Mouse (Mus musculus): Measurements from ENCODE around the gene Mecp2. TPM values are rescaled to one million over a fixed set of nuclear protein-coding genes. Genes with fewer than 3 reads are reported as not detected.
"Not testable (repeated sequence)": the region's sequence is repeated elsewhere in the genome, so short reads cannot be mapped to it uniquely, and the experiment has no call there.

Mecp2 gene
- polyA plus RNA-seq (2015; fragmentation: Nextera tagmentation; extraction: Ambion mirVana), result 9.8 and 10.0 TPM in 2 replicates

- H3K4me3 ChIP-seq (ENCODE audit: low read depth, low read length); H3K9ac ChIP-seq (replicated peaks; ENCODE audit: low read depth); ATAC-seq; DNase-seq (ENCODE audit: low spot score); H3K9me3 ChIP-seq (ENCODE audit: low read length); H3K27me3 ChIP-seq (replicated peaks; ENCODE audit: insufficient read depth, low read length); H3K4me1 ChIP-seq (ENCODE audit: insufficient read depth, low read depth, low read length); H3K36me3 ChIP-seq (ENCODE audit: insufficient read depth, low read length); H3K4me2 ChIP-seq (replicated peaks; ENCODE audit: low read depth, low read length); H3K27ac ChIP-seq (ENCODE audit: low read length): not testable (repeated sequence)
- WGBS, result 29% methylated on average over 1 of the region's 1 CpGs
Observed at GRCm38 (mm10) chrX:74135263-74135662, at the start of gene Mecp2. Mecp2 (minus strand) TSS chrX:74135363.

GRCm38 (mm10) chrX:74176959-74177358, 41.8 kb upstream of the Mecp2 start, which contains the start of gene Tktl1:
Tktl1 (plus strand) TSS chrX:74177259.
- Histone ChIP-seq H3K9me3 (ENCODE audit: low read length) (no peaks in the 10 kb centered on the region), H3K27me3 (replicated peaks; ENCODE audit: insufficient read depth, low read length) (no peaks in the 10 kb centered on the region), H3K36me3 (ENCODE audit: insufficient read depth, low read length) (no peaks in the 10 kb centered on the region), H3K9ac (replicated peaks; ENCODE audit: low read depth) (no peak within 1 kb of the TSS), H3K4me1 (ENCODE audit: insufficient read depth, low read depth, low read length) (no peaks in the 10 kb centered on the region), H3K4me3 (ENCODE audit: low read depth, low read length) (no peak within 1 kb of the TSS), H3K27ac (ENCODE audit: low read length) (no peak within 1 kb of the TSS), H3K4me2 (replicated peaks; ENCODE audit: low read depth, low read length) (no peak within 1 kb of the TSS)
- ATAC-seq (no peak), DNase-seq (ENCODE audit: low spot score) (no peak)
- 84% methylated on average over 17 of the region's 17 CpGs for WGBS
- no peak for TF ChIP-seq EP300 (IDR thresholded peaks at IDR 0.05)
- no peak for TF ChIP-seq CTCF (IDR thresholded peaks at IDR 0.05)

DNA sequence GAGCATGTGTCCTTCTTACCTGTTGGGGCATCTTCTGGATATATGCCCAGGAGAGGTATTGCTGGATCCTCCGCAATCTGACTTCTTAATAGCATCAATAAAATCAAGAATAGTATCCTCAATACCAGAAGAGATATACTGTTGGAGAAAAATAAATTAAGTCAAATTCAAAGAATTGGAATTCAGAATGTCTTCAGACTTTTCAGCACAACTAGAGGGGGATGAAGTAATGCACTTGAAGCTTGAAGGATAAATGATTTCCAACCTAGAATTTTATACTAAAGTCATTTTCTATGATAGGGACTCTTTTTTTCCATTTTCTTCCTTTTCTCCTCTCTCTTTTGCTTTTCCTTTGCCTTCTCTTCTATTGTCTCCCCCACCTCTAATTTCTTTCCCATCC, 32.6 kb upstream of the Mecp2 start, which contains the start of gene Tex28:
Gene Tex28, minus strand, starts transcription at position 101 of the 400 bp plus-strand sequence.
- 92% methylated on average over 1 of the region's 1 CpGs for WGBS
- no peak for DNase-seq (ENCODE audit: low spot score)

GRCm38 (mm10) chrX:74127164-74127563, 8.0 kb downstream of the Mecp2 start, which contains the start of gene Opn1mw:
Opn1mw (plus strand) TSS chrX:74127464.
- Histone ChIP-seq H3K9ac (replicated peaks; ENCODE audit: low read depth) (no peak within 1 kb of the TSS), H3K27me3 (replicated peaks; ENCODE audit: insufficient read depth, low read length) (no peaks in the 10 kb centered on the region), H3K9me3 (ENCODE audit: low read length) (no peaks in the 10 kb centered on the region), H3K4me2 (replicated peaks; ENCODE audit: low read depth, low read length) (no peak within 1 kb of the TSS), H3K36me3 (ENCODE audit: insufficient read depth, low read length) (no peaks in the 10 kb centered on the region), H3K27ac (ENCODE audit: low read length) (no peak within 1 kb of the TSS), H3K4me3 (ENCODE audit: low read depth, low read length) (no peak within 1 kb of the TSS), H3K4me1 (ENCODE audit: insufficient read depth, low read depth, low read length) (no peaks in the 10 kb centered on the region)
- no peak for TF ChIP-seq CTCF (IDR thresholded peaks at IDR 0.05)
- TF ChIP-seq EP300 (IDR thresholded peaks at IDR 0.05), result no peak
- no peak for ATAC-seq
- DNase-seq (ENCODE audit: low spot score), result no peak

More for the DNA sequence above, 32.6 kb upstream of the Mecp2 start, which contains the start of gene Tex28:
- Histone ChIP-seq H3K27me3 (replicated peaks; ENCODE audit: insufficient read depth, low read length) (no peaks in the 10 kb centered on the region), H3K9ac (replicated peaks; ENCODE audit: low read depth) (no peak within 1 kb of the TSS), H3K9me3 (ENCODE audit: low read length) (no peaks in the 10 kb centered on the region), H3K27ac (ENCODE audit: low read length) (no peak within 1 kb of the TSS), H3K4me1 (ENCODE audit: insufficient read depth, low read depth, low read length) (no peaks in the 10 kb centered on the region), H3K36me3 (ENCODE audit: insufficient read depth, low read length) (no peaks in the 10 kb centered on the region), H3K4me2 (replicated peaks; ENCODE audit: low read depth, low read length) (no peak within 1 kb of the TSS), H3K4me3 (ENCODE audit: low read depth, low read length) (no peak within 1 kb of the TSS)
- no peak for TF ChIP-seq CTCF (IDR thresholded peaks at IDR 0.05)
- TF ChIP-seq EP300 (IDR thresholded peaks at IDR 0.05), result no peak
- ATAC-seq, result no peak

- H3K27me3 ChIP-seq (replicated peaks; ENCODE audit: insufficient read depth, low read length), result no peaks in the 10 kb centered on the region
- no peak overlapping the region for H3K27ac ChIP-seq (ENCODE audit: low read length)
- no peaks in the 10 kb centered on the region for H3K9me3 ChIP-seq (ENCODE audit: low read length)
- ATAC-seq (no peak), DNase-seq (ENCODE audit: low spot score) (no peak)
- 51% methylated on average over 2 of the region's 2 CpGs for WGBS
- H3K9ac ChIP-seq (replicated peaks; ENCODE audit: low read depth), result no peak overlapping the region
- H3K4me2 ChIP-seq (replicated peaks; ENCODE audit: low read depth, low read length), result no peak overlapping the region
- TF ChIP-seq EP300 (IDR thresholded peaks at IDR 0.05), result no peak
- TF ChIP-seq CTCF (IDR thresholded peaks at IDR 0.05), result peak; percentile 43
- no peaks in the 10 kb centered on the region for H3K4me1 ChIP-seq (ENCODE audit: insufficient read depth, low read depth, low read length)
- no peak overlapping the region for H3K4me3 ChIP-seq (ENCODE audit: low read depth, low read length)
- H3K36me3 ChIP-seq (ENCODE audit: insufficient read depth, low read length), result no peaks in the 10 kb centered on the region
Observed at GRCm38 (mm10) chrX:74124975-74125374, 10.2 kb downstream of the Mecp2 start.

GRCm38 (mm10) chrX:74115511-74115910, 19.7 kb downstream of the Mecp2 start:
- Histone ChIP-seq H3K27me3 (replicated peaks; ENCODE audit: insufficient read depth, low read length) (no peaks in the 10 kb centered on the region), H3K9ac (replicated peaks; ENCODE audit: low read depth) (no peak overlapping the region), H3K4me1 (ENCODE audit: insufficient read depth, low read depth, low read length) (no peaks in the 10 kb centered on the region), H3K4me2 (replicated peaks; ENCODE audit: low read depth, low read length) (peak overlapping the region; percentile 39), H3K9me3 (ENCODE audit: low read length) (no peaks in the 10 kb centered on the region), H3K36me3 (ENCODE audit: insufficient read depth, low read length) (no peaks in the 10 kb centered on the region), H3K4me3 (ENCODE audit: low read depth, low read length) (no peak overlapping the region), H3K27ac (ENCODE audit: low read length) (no peak overlapping the region)
- DNase-seq (ENCODE audit: low spot score), result peak; percentile 88
- no peak for TF ChIP-seq EP300 (IDR thresholded peaks at IDR 0.05)
- TF ChIP-seq CTCF (IDR thresholded peaks at IDR 0.05), result peak; percentile 70
- ATAC-seq, result peak; percentile 95
- 10% methylated on average over 9 of the region's 10 CpGs for WGBS

- Histone ChIP-seq H3K27me3 (replicated peaks; ENCODE audit: insufficient read depth, low read length) (no peaks in the 10 kb centered on the region), H3K36me3 (ENCODE audit: insufficient read depth, low read length) (no peaks in the 10 kb centered on the region), H3K9me3 (ENCODE audit: low read length) (no peaks in the 10 kb centered on the region), H3K4me2 (replicated peaks; ENCODE audit: low read depth, low read length) (no peak overlapping the region), H3K9ac (replicated peaks; ENCODE audit: low read depth) (no peak overlapping the region), H3K4me1 (ENCODE audit: insufficient read depth, low read depth, low read length) (no peaks in the 10 kb centered on the region), H3K27ac (ENCODE audit: low read length) (no peak overlapping the region), H3K4me3 (ENCODE audit: low read depth, low read length) (no peak overlapping the region)
- TF ChIP-seq EP300 (IDR thresholded peaks at IDR 0.05) (no peak), CTCF (IDR thresholded peaks at IDR 0.05) (no peak)
- DNase-seq (ENCODE audit: low spot score) (no peak), ATAC-seq (no peak)
Observed at GRCm38 (mm10) chrX:74114036-74114435, 21.1 kb downstream of the Mecp2 start.

Data from lung, postnatal 0 days (tissue).